Mouse (Mus musculus): Measurements from ENCODE around the gene Tars2. TPM values are rescaled to one million over a fixed set of nuclear protein-coding genes. Genes with fewer than 3 reads are reported as not detected.

The Tars2 gene
- polyA plus RNA-seq, 1 experiment from 2014 or later, result 56.6 TPM

DNA sequence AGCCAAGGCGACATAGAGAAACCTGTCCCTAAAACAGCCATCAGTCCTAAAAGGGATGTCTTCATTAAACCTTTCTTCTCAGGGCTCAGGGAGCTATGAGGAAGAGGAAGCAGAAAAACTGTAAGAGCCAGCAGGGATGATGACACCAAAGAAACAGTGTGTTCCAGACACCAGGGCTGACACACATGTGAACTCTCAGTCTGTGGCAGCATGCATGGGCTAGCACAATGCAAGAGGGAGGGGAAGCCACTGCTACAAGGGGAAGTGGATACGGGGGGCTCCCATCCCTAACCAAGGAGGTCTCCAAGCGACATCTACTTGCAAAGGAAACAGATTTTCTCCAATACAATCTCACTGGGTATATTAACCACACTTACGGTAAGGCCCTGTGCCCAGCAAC lies 53.7 kb downstream of the Tars2 start:
- no peaks in the 10 kb centered on the region for H3K9me3 ChIP-seq (ENCODE audit: control insufficient read depth, low read length)
- ATAC-seq (ENCODE audit: low FRiP score, low TSS enrichment), result no peak
- H3K4me2 ChIP-seq (replicated peaks; ENCODE audit: low read depth, low read length), result no peak overlapping the region
- H3K36me3 ChIP-seq (ENCODE audit: control insufficient read depth, insufficient read depth, low read length), result no peaks in the 10 kb centered on the region
- H3K9ac ChIP-seq (ENCODE audit: low read depth, low read length), result no peak overlapping the region
- WGBS, result 91% methylated on average over 4 of the region's 4 CpGs
- H3K27me3 ChIP-seq (ENCODE audit: control insufficient read depth, insufficient read depth, low read length), result no peaks in the 10 kb centered on the region
- no peak overlapping the region for H3K4me3 ChIP-seq (ENCODE audit: low read length)
- H3K4me1 ChIP-seq (ENCODE audit: control insufficient read depth, insufficient read depth, low read length), result peaks cover 8% of the 10 kb centered on the region; the same call in 1 of the 2 replicates
- H3K27ac ChIP-seq (ENCODE audit: low read depth, low read length), result no peak overlapping the region

DNA sequence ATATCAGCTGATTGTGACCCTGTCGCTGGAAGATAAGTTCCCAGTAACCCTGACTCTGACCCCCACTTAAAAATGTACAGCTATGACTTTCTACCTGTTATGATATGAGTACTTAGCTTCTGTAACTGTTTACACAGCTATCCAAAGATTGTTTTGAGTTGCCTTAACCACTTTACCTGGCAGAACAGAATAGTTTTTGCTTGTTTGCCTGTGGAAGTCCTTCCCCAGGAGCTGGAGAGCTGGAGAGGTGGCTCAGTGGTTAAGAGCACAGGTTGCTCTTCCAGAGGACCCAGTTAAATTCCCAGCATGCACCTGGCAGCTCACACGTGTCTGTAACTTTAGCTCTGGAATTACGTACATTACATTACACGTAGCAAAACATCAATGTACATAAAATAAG lies 55.4 kb downstream of the Tars2 start:
- Histone ChIP-seq H3K9ac (ENCODE audit: low read depth, low read length) (no peak overlapping the region), H3K4me3 (ENCODE audit: low read length) (no peak overlapping the region), H3K9me3 (ENCODE audit: control insufficient read depth, low read length) (no peaks in the 10 kb centered on the region), H3K27me3 (ENCODE audit: control insufficient read depth, insufficient read depth, low read length) (no peaks in the 10 kb centered on the region), H3K4me2 (replicated peaks; ENCODE audit: low read depth, low read length) (no peak overlapping the region), H3K27ac (ENCODE audit: low read depth, low read length) (no peak overlapping the region), H3K4me1 (ENCODE audit: control insufficient read depth, insufficient read depth, low read length) (peaks cover 20% of the 10 kb centered on the region), H3K36me3 (ENCODE audit: control insufficient read depth, insufficient read depth, low read length) (no peaks in the 10 kb centered on the region; the same call in 1 of the 2 replicates)
- no peak for ATAC-seq (ENCODE audit: low FRiP score, low TSS enrichment)
- WGBS, result 90% methylated on average over 4 of the region's 4 CpGs

DNA sequence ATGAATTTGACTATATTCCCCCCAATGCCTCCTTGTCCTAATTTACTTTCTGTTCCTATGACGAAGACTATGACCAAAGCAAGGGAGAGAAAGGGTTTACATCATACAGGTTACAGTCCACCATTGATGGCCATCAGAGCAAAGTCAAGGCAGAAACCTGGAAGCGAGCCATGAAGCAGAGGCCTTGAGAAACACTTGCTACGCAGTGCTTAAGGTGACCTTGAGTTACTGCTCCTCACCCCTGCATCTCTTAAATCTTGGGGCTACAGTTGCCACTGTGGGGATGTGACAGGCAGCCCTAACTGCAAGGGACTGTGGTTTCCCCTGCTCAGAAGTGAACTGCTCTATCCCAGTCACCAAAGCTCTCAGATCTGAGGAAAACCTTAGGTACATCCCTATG lies 56.7 kb downstream of the Tars2 start:
- H3K27me3 ChIP-seq (ENCODE audit: control insufficient read depth, insufficient read depth, low read length), result no peaks in the 10 kb centered on the region
- H3K27ac ChIP-seq (ENCODE audit: low read depth, low read length), result no peak overlapping the region
- no peak for ATAC-seq (ENCODE audit: low FRiP score, low TSS enrichment)
- H3K36me3 ChIP-seq (ENCODE audit: control insufficient read depth, insufficient read depth, low read length), result no peaks in the 10 kb centered on the region; the same call in 1 of the 2 replicates
- peaks cover 20% of the 10 kb centered on the region for H3K4me1 ChIP-seq (ENCODE audit: control insufficient read depth, insufficient read depth, low read length)
- H3K4me3 ChIP-seq (ENCODE audit: low read length), result no peak overlapping the region
- H3K4me2 ChIP-seq (replicated peaks; ENCODE audit: low read depth, low read length), result no peak overlapping the region
- 75% methylated on average over 3 of the region's 3 CpGs for WGBS
- no peak overlapping the region for H3K9ac ChIP-seq (ENCODE audit: low read depth, low read length)
- H3K9me3 ChIP-seq (ENCODE audit: control insufficient read depth, low read length), result no peaks in the 10 kb centered on the region

DNA sequence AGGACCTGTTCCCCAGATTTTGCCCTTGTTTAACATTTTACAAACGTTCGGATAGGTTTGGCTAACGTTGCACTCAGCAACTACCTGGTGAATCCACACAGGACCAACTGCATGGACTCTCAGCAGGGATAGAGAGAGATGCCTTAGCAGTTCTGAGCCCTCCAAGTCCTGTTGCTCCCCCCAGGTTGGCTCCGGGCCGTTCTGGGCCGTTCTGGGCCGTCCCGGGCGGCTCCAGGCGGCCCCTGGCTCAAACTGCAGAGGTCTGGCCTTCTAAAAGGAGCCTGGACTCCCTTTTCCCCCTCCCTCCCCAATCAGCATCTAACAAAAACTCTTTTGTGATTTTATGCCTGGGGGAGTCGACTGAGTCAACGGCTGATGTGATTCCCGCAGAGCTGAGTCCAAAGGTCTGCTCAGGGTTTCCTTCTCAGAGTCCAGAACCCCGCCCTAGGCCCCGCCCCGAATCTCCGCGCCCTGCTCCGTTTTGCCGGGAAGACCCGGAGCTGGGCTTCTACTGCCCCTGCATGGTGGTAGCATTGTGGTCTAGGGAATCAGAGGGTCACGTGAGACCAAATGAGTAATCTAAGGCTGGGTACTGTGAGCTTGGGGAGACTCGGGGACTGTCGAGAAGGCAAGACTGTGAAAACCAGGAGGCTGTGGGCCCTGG lies 58.0 kb downstream of the Tars2 start:
- WGBS, result 4% methylated on average over 24 of the region's 24 CpGs
- H3K27ac ChIP-seq (ENCODE audit: low read depth, low read length), result peak overlapping the region; percentile 88
- peak; percentile 96 for ATAC-seq (ENCODE audit: low FRiP score, low TSS enrichment)
- H3K27me3 ChIP-seq (ENCODE audit: control insufficient read depth, insufficient read depth, low read length), result no peaks in the 10 kb centered on the region
- peaks cover 20% of the 10 kb centered on the region for H3K4me1 ChIP-seq (ENCODE audit: control insufficient read depth, insufficient read depth, low read length)
- H3K9ac ChIP-seq (ENCODE audit: low read depth, low read length), result peak overlapping the region; percentile 61
- H3K9me3 ChIP-seq (ENCODE audit: control insufficient read depth, low read length), result no peaks in the 10 kb centered on the region
- H3K36me3 ChIP-seq (ENCODE audit: control insufficient read depth, insufficient read depth, low read length), result no peaks in the 10 kb centered on the region; the same call in 1 of the 2 replicates
- peak overlapping the region; percentile 27 for H3K4me3 ChIP-seq (ENCODE audit: low read length)
- peak overlapping the region; percentile 60 for H3K4me2 ChIP-seq (replicated peaks; ENCODE audit: low read depth, low read length)

DNA sequence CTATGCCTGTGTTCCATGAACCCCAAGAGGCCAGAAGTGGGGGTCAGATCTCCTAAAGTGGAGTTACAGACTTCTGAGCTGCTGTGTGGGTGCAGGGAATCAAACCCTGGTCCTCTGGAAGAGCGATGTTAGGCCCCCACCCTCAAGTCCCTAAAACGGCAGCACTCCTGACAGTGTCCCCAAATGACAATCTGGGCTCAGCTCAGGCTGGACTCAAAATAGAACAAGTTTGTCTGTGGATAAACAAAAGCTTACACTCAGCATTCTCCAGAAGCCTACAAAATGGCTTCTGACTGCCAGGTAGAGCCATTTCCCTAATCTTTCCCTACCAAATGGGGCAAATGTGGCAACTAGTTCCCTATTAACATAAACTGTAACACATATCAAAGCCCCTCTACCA lies 58.9 kb downstream of the Tars2 start:
- Histone ChIP-seq H3K4me1 (ENCODE audit: control insufficient read depth, insufficient read depth, low read length) (peaks cover 29% of the 10 kb centered on the region), H3K27me3 (ENCODE audit: control insufficient read depth, insufficient read depth, low read length) (no peaks in the 10 kb centered on the region), H3K9ac (ENCODE audit: low read depth, low read length) (no peak overlapping the region), H3K4me2 (replicated peaks; ENCODE audit: low read depth, low read length) (no peak overlapping the region), H3K4me3 (ENCODE audit: low read length) (no peak overlapping the region), H3K36me3 (ENCODE audit: control insufficient read depth, insufficient read depth, low read length) (no peaks in the 10 kb centered on the region; the same call in 1 of the 2 replicates), H3K27ac (ENCODE audit: low read depth, low read length) (0 out of 2 replicates have a peak overlapping the region, but pooled peaks have one; percentile 11), H3K9me3 (ENCODE audit: control insufficient read depth, low read length) (no peaks in the 10 kb centered on the region)
- 80% methylated on average over 2 of the region's 2 CpGs for WGBS
- ATAC-seq (ENCODE audit: low FRiP score, low TSS enrichment), result no peak

DNA sequence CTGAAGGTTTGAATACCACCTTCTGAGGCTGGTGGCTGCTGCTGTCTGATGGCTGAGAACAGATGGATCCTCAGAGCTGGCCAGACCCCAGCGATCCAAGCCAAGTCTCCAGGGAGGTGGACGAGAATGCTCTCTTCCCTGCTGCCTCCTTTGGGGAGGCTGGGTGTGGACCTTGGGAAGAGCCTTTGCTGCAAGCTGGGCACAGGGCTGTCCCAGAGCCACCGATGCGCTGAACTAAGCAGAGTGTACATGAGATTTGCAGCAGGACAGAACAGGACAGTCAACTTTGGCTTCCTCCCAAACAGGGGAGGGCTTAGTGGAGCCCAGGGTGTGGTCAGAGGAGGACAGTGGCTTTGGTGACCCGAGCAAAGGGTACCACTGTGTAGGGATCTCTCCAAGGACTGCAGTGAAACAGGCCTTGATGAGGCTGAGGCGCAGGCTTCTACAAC lies 59.7 kb downstream of the Tars2 start:
- Histone ChIP-seq H3K4me3 (ENCODE audit: low read length) (no peak overlapping the region), H3K9me3 (ENCODE audit: control insufficient read depth, low read length) (no peaks in the 10 kb centered on the region), H3K4me2 (replicated peaks; ENCODE audit: low read depth, low read length) (no peak overlapping the region), H3K27ac (ENCODE audit: low read depth, low read length) (no peak overlapping the region), H3K27me3 (ENCODE audit: control insufficient read depth, insufficient read depth, low read length) (no peaks in the 10 kb centered on the region), H3K36me3 (ENCODE audit: control insufficient read depth, insufficient read depth, low read length) (no peaks in the 10 kb centered on the region; the same call in 1 of the 2 replicates), H3K4me1 (ENCODE audit: control insufficient read depth, insufficient read depth, low read length) (peaks cover 32% of the 10 kb centered on the region), H3K9ac (ENCODE audit: low read depth, low read length) (0 out of 2 replicates have a peak overlapping the region, but pooled peaks have one; percentile 23)
- 56% methylated on average over 6 of the region's 6 CpGs for WGBS
- no peak for ATAC-seq (ENCODE audit: low FRiP score, low TSS enrichment)

DNA sequence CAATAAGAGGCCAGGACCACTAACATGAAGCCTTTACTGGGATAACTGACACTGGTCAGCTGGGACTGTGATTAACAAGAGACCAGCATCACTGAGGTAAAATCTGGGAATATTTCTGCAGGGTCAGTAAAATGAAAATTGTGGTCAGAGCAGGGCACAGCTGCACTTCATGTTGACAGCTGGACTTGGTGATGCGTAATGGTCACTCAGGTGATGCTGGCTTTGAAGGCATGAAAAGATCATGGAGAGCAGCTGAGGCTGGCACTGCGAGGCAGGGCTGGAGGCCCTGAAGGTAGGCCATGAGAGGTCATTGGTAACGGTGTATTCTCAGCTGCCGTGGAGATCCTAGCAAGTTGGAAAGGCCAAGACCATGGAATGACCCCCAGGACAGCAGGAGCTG lies 61.7 kb downstream of the Tars2 start:
- Histone ChIP-seq H3K9me3 (ENCODE audit: control insufficient read depth, low read length) (no peaks in the 10 kb centered on the region), H3K4me3 (ENCODE audit: low read length) (no peak overlapping the region), H3K27me3 (ENCODE audit: control insufficient read depth, insufficient read depth, low read length) (no peaks in the 10 kb centered on the region), H3K27ac (ENCODE audit: low read depth, low read length) (no peak overlapping the region), H3K4me2 (replicated peaks; ENCODE audit: low read depth, low read length) (no peak overlapping the region), H3K36me3 (ENCODE audit: control insufficient read depth, insufficient read depth, low read length) (no peaks in the 10 kb centered on the region; the same call in 1 of the 2 replicates), H3K9ac (ENCODE audit: low read depth, low read length) (no peak overlapping the region), H3K4me1 (ENCODE audit: control insufficient read depth, insufficient read depth, low read length) (peaks cover 32% of the 10 kb centered on the region)
- no peak for ATAC-seq (ENCODE audit: low FRiP score, low TSS enrichment)
- 89% methylated on average over 4 of the region's 4 CpGs for WGBS

DNA sequence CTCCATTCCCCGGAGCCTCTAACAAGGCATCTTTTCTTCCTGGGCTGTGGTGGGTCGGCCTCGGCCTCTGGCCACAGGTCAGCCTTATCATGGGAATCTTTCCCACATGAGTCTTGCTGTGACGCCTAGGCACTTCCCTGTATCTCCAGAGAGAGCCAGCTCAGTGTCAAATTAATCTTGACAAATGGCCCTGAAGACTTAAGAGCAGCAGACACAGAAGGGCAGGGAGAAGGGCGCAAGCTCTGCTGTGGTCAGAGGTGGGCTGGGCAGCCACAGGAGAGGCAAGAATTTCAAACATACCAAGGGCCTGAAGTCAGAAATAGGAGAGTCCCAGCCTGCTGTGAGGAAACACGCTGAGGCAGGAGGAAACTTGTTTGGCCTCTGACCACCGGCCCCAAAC lies 63.6 kb downstream of the Tars2 start:
- ATAC-seq (ENCODE audit: low FRiP score, low TSS enrichment), result no peak; the same call in 1 of the 2 replicates
- Histone ChIP-seq H3K9me3 (ENCODE audit: control insufficient read depth, low read length) (no peaks in the 10 kb centered on the region), H3K27me3 (ENCODE audit: control insufficient read depth, insufficient read depth, low read length) (no peaks in the 10 kb centered on the region), H3K9ac (ENCODE audit: low read depth, low read length) (no peak overlapping the region), H3K4me3 (ENCODE audit: low read length) (no peak overlapping the region), H3K27ac (ENCODE audit: low read depth, low read length) (no peak overlapping the region), H3K4me2 (replicated peaks; ENCODE audit: low read depth, low read length) (no peak overlapping the region), H3K36me3 (ENCODE audit: control insufficient read depth, insufficient read depth, low read length) (no peaks in the 10 kb centered on the region; the same call in 1 of the 2 replicates), H3K4me1 (ENCODE audit: control insufficient read depth, insufficient read depth, low read length) (peaks cover 24% of the 10 kb centered on the region)
- WGBS, result 20% methylated on average over 7 of the region's 7 CpGs

DNA sequence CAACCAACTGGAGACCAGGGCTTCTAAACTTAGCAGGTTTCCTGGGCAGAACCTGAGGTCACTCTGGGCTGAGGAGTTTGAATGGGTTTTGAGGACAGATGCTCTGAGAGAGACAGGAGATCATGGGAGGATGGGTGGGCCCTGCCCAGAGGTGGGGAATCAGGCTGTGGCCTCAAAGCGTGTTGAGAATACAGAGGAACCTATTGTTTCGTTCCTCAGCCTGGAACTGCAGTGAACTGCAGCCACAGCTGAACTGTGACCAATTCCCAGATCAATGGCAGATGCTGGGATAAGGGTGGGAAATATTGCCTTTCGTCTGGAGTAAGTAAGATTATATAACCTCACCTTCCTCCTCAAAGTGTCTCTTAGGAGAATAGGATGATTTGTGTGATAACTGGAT lies 64.2 kb downstream of the Tars2 start:
- H3K4me2 ChIP-seq (replicated peaks; ENCODE audit: low read depth, low read length), result no peak overlapping the region
- 33% methylated on average over 3 of the region's 3 CpGs for WGBS
- no peaks in the 10 kb centered on the region for H3K27me3 ChIP-seq (ENCODE audit: control insufficient read depth, insufficient read depth, low read length)
- H3K4me3 ChIP-seq (ENCODE audit: low read length), result no peak overlapping the region
- H3K36me3 ChIP-seq (ENCODE audit: control insufficient read depth, insufficient read depth, low read length), result no peaks in the 10 kb centered on the region; the same call in 1 of the 2 replicates
- H3K9me3 ChIP-seq (ENCODE audit: control insufficient read depth, low read length), result no peaks in the 10 kb centered on the region
- H3K9ac ChIP-seq (ENCODE audit: low read depth, low read length), result no peak overlapping the region
- H3K27ac ChIP-seq (ENCODE audit: low read depth, low read length), result no peak overlapping the region
- peaks cover 21% of the 10 kb centered on the region for H3K4me1 ChIP-seq (ENCODE audit: control insufficient read depth, insufficient read depth, low read length)
- no peak for ATAC-seq (ENCODE audit: low FRiP score, low TSS enrichment)

Measured in kidney, embryonic 14.5 days (tissue).